Mouse (Mus musculus): ENCODE results near the gene Iqcb1. TPM values are rescaled to one million over a fixed set of nuclear protein-coding genes. Genes with fewer than 3 reads are reported as not detected.
A peak's percentile ranks its signal among the peaks of the same experiment; 100 is the strongest.

Gene Iqcb1
- 16.7 and 20.5 TPM in 2 replicates for total RNA-seq (2014; rRNA removed)
- polyA plus RNA-seq (2015; fragmentation: Nextera tagmentation; extraction: Ambion mirVana) = 63.8 and 70.0 TPM in 2 replicates

- H3K9me3 ChIP-seq (ENCODE audit: low read length) = no peaks in the 10 kb centered on the region
- peak within 1 kb of the TSS; percentile 68 for H3K27ac ChIP-seq (ENCODE audit: low read depth, low read length)
- H3K4me2 ChIP-seq (ENCODE audit: low read depth, low read length, poor library complexity, severe bottlenecking) = peak within 1 kb of the TSS; percentile 60
- H3K4me3 ChIP-seq (ENCODE audit: low read depth, low read length) = peak within 1 kb of the TSS; percentile 92
- no peaks in the 10 kb centered on the region for H3K36me3 ChIP-seq (ENCODE audit: insufficient read depth, low read length)
- peak; percentile 8; the same call in 1 of the 2 replicates for TF ChIP-seq CTCF (IDR thresholded peaks at IDR 0.05)
- ATAC-seq (ENCODE audit: low FRiP score) (peak; percentile 98), DNase-seq (ENCODE audit: low spot score) (peak; percentile 83)
- peak within 1 kb of the TSS; percentile 97 for H3K9ac ChIP-seq (replicated peaks; ENCODE audit: low read length, poor library complexity, severe bottlenecking)
- 1% methylated on average over 63 of the region's 64 CpGs for WGBS
- H3K4me1 ChIP-seq (ENCODE audit: insufficient read depth, low read length) = peaks cover 2% of the 10 kb centered on the region; the same call in 1 of the 2 replicates
- no peaks in the 10 kb centered on the region for H3K27me3 ChIP-seq (ENCODE audit: insufficient read depth, low read length)
Observed at GRCm38 (mm10) chr16:36828054-36828786, at the start of gene Iqcb1. Gene Iqcb1 (plus strand): TSS chr16:36828385.

DNA sequence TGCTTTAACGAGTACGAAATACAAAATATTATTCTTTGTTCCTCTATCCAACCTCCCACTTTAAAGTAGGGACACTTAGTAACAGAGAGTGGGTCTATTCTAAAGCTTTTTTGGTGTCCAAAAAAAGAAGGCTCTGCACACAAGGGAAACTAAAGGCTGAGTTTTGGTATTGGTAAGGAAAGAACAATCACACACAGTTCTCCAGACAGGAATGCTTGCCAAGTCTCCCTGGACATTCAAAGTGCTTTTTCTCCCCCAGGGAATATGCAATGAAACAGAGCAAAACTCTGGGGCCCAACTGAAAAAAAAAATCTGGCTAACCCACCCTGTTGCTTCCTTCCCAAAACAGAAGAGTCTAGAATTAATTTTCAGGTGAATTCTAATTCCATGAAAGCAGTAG, 44.0 kb upstream of the Iqcb1 start:
- 77% methylated on average over 2 of the region's 2 CpGs for WGBS
- H3K4me2 ChIP-seq (ENCODE audit: low read depth, low read length, poor library complexity, severe bottlenecking) = peak overlapping the region; percentile 15

DNA sequence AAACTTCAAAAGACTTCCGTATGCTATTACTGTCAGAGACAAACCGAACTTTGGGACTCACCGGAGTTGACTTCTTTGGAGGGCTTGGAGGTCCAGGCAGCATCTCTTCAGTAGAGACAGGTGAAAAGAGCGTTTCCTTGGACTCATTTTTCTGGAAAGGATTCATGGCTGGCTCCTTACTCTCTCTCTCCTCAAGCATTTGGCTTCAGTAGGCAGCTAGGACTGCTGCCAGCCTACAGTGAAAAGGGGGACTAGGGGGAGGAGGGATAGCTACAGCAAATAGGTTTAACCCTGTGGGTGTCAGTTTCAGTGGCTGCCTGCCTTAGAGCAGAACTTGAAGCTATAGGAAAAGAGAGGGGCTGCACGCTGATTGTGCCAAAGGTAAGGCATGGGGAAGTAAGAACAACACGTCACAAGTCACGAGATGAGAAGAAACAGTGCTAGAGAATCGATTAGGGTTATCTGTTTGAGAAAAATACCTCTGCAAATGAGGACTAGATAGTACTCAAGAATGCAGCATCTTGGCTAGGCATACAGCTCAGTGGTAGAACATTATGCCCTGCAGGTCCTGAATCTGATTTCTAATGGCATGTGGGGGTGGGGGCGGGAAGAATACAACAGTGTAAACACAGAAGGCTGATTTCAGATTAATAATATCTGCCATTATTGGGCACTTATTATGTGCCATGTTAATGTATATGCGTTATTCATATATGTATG, 43.4 kb upstream of the Iqcb1 start, which contains the start of gene Slc15a2:
Gene Slc15a2, minus strand, starts transcription at position 369 of the 720 bp plus-strand sequence.
- ATAC-seq (ENCODE audit: low FRiP score) = 0 out of 2 replicates have a peak, but pooled peaks have one; percentile 62
- 62% methylated on average over 10 of the region's 10 CpGs for WGBS
- Histone ChIP-seq H3K9ac (replicated peaks; ENCODE audit: low read length, poor library complexity, severe bottlenecking) (no peak within 1 kb of the TSS), H3K9me3 (ENCODE audit: low read length) (no peaks in the 10 kb centered on the region), H3K4me1 (ENCODE audit: insufficient read depth, low read length) (no peaks in the 10 kb centered on the region), H3K27me3 (ENCODE audit: insufficient read depth, low read length) (no peaks in the 10 kb centered on the region), H3K36me3 (ENCODE audit: insufficient read depth, low read length) (no peaks in the 10 kb centered on the region), H3K4me3 (ENCODE audit: low read depth, low read length) (peak within 1 kb of the TSS; percentile 26), H3K27ac (ENCODE audit: low read depth, low read length) (no peak within 1 kb of the TSS), H3K4me2 (ENCODE audit: low read depth, low read length, poor library complexity, severe bottlenecking) (peak within 1 kb of the TSS; percentile 15)
- DNase-seq (ENCODE audit: low spot score) = peak; percentile 87
- TF ChIP-seq CTCF (IDR thresholded peaks at IDR 0.05) = no peak

More for the DNA sequence above, 44.0 kb upstream of the Iqcb1 start:
- Histone ChIP-seq H3K9me3 (ENCODE audit: low read length) (no peaks in the 10 kb centered on the region), H3K27ac (ENCODE audit: low read depth, low read length) (no peak overlapping the region), H3K4me1 (ENCODE audit: insufficient read depth, low read length) (no peaks in the 10 kb centered on the region), H3K27me3 (ENCODE audit: insufficient read depth, low read length) (no peaks in the 10 kb centered on the region), H3K9ac (replicated peaks; ENCODE audit: low read length, poor library complexity, severe bottlenecking) (no peak overlapping the region), H3K4me3 (ENCODE audit: low read depth, low read length) (peak overlapping the region; percentile 26), H3K36me3 (ENCODE audit: insufficient read depth, low read length) (no peaks in the 10 kb centered on the region)
- no peak for TF ChIP-seq CTCF (IDR thresholded peaks at IDR 0.05)
- peak; percentile 48 for DNase-seq (ENCODE audit: low spot score)
- no peak for ATAC-seq (ENCODE audit: low FRiP score)

GRCm38 (mm10) chr16:36786466-36786865, 41.7 kb upstream of the Iqcb1 start:
- Histone ChIP-seq H3K9me3 (ENCODE audit: low read length) (no peaks in the 10 kb centered on the region), H3K36me3 (ENCODE audit: insufficient read depth, low read length) (no peaks in the 10 kb centered on the region), H3K4me1 (ENCODE audit: insufficient read depth, low read length) (no peaks in the 10 kb centered on the region), H3K27ac (ENCODE audit: low read depth, low read length) (no peak overlapping the region), H3K4me2 (ENCODE audit: low read depth, low read length, poor library complexity, severe bottlenecking) (no peak overlapping the region), H3K9ac (replicated peaks; ENCODE audit: low read length, poor library complexity, severe bottlenecking) (no peak overlapping the region), H3K4me3 (ENCODE audit: low read depth, low read length) (no peak overlapping the region), H3K27me3 (ENCODE audit: insufficient read depth, low read length) (no peaks in the 10 kb centered on the region)
- ATAC-seq (ENCODE audit: low FRiP score) (no peak), DNase-seq (ENCODE audit: low spot score) (no peak)
- WGBS = 91% methylated on average over 7 of the region's 7 CpGs
- TF ChIP-seq CTCF (IDR thresholded peaks at IDR 0.05) = no peak

GRCm38 (mm10) chr16:36790166-36790565, 38.0 kb upstream of the Iqcb1 start:
- Histone ChIP-seq H3K4me3 (ENCODE audit: low read depth, low read length) (no peak overlapping the region), H3K4me2 (ENCODE audit: low read depth, low read length, poor library complexity, severe bottlenecking) (no peak overlapping the region), H3K27me3 (ENCODE audit: insufficient read depth, low read length) (no peaks in the 10 kb centered on the region), H3K4me1 (ENCODE audit: insufficient read depth, low read length) (no peaks in the 10 kb centered on the region), H3K9me3 (ENCODE audit: low read length) (no peaks in the 10 kb centered on the region), H3K9ac (replicated peaks; ENCODE audit: low read length, poor library complexity, severe bottlenecking) (no peak overlapping the region), H3K27ac (ENCODE audit: low read depth, low read length) (no peak overlapping the region), H3K36me3 (ENCODE audit: insufficient read depth, low read length) (no peaks in the 10 kb centered on the region)
- ATAC-seq (ENCODE audit: low FRiP score) (no peak), DNase-seq (ENCODE audit: low spot score) (no peak)
- TF ChIP-seq CTCF (IDR thresholded peaks at IDR 0.05) = no peak
- WGBS = 91% methylated on average over 4 of the region's 4 CpGs

DNA sequence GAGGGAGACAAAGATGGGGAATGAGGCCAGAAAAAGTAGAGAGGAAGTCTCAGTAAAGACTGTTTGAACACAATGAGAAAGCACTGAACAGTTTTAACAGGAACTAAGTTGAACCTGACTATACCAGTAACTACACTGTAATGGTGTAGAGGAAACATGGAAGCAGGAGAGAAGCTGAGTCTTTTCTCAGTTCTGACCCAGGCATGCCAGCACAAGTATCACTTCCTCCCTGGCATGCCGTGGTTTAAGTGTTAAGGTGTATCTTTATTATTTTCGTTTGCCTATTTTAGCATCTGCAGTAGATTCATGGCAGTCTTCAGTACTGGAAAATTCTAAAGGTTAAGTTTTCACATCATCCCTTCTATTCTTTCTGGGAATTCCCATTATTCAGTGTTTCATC, 33.2 kb upstream of the Iqcb1 start:
- no peaks in the 10 kb centered on the region for H3K4me1 ChIP-seq (ENCODE audit: insufficient read depth, low read length)
- no peaks in the 10 kb centered on the region for H3K27me3 ChIP-seq (ENCODE audit: insufficient read depth, low read length)
- no peak overlapping the region for H3K4me3 ChIP-seq (ENCODE audit: low read depth, low read length)
- no peaks in the 10 kb centered on the region for H3K9me3 ChIP-seq (ENCODE audit: low read length)
- no peak overlapping the region for H3K27ac ChIP-seq (ENCODE audit: low read depth, low read length)
- H3K36me3 ChIP-seq (ENCODE audit: insufficient read depth, low read length) = no peaks in the 10 kb centered on the region
- no peak for ATAC-seq (ENCODE audit: low FRiP score)
- no peak overlapping the region for H3K4me2 ChIP-seq (ENCODE audit: low read depth, low read length, poor library complexity, severe bottlenecking)
- H3K9ac ChIP-seq (replicated peaks; ENCODE audit: low read length, poor library complexity, severe bottlenecking) = no peak overlapping the region
- DNase-seq (ENCODE audit: low spot score) = no peak
- 84% methylated on average over 2 of the region's 2 CpGs for WGBS
- TF ChIP-seq CTCF (IDR thresholded peaks at IDR 0.05) = no peak

Data from midbrain, postnatal 0 days (tissue).